Mouse (Mus musculus): Measurements from ENCODE around the gene Clmp. TPM values are rescaled to one million over a fixed set of nuclear protein-coding genes. Genes with fewer than 3 reads are reported as not detected.

Clmp gene
- polyA plus RNA-seq, 1 experiment from 2014 or later = 59.6 TPM

DNA sequence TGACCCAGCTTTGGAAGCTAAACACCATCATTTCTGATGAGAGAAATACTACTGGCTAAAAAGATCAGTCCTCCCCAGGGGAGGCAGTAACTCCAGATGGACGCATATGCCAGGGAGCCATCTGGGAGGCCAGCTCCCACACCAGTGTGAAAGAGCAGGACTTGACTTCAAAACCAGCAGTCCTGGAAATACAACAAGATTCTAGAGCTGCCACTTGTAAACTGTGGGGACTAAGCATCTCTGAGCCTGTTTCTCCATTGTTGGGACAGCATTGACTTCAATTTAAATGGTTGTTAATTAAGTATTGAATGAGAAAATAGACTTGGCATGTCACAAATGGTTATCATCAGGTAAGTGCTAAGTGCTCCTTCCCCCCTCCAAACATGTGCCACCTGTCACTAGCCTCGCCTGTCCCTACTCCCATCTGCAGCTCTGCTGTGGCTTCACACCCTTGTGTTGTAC is 37.6 kb downstream of the Clmp start:
- H3K36me3 ChIP-seq = no peaks in the 10 kb centered on the region
- no peak overlapping the region for H3K4me2 ChIP-seq (replicated peaks)
- no peak for ATAC-seq (ENCODE audit: low FRiP score)
- no peaks in the 10 kb centered on the region for H3K27me3 ChIP-seq
- WGBS = 69% methylated on average over 2 of the region's 2 CpGs
- no peak overlapping the region for H3K4me3 ChIP-seq
- H3K27ac ChIP-seq = no peak overlapping the region
- H3K9me3 ChIP-seq (replicated peaks) = no peaks in the 10 kb centered on the region
- H3K4me1 ChIP-seq = peaks cover 20% of the 10 kb centered on the region
- no peak overlapping the region for H3K9ac ChIP-seq

DNA sequence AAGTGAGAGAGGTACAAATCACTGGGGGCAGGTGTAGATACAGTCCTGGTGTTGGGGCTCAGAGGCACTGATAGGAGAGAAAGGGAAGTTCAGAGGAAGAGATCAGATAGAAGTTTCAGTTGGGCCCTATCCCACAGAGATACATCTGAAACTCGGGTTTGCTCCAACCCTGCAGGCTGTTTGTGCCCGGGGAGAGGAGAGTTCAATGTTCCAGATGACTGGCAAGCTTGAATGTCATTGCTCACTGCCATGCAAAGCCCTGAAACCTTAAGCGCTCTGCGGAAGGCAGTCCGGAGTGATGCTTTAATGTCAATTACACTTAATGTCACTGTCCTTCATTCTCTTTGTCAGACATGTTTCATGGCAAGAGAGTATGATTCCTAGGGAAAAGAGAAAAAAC is 39.2 kb downstream of the Clmp start:
- Histone ChIP-seq H3K27ac (0 out of 2 replicates have a peak overlapping the region, but pooled peaks have one; percentile 40), H3K4me1 (peaks cover 20% of the 10 kb centered on the region), H3K4me2 (replicated peaks) (no peak overlapping the region), H3K36me3 (no peaks in the 10 kb centered on the region), H3K4me3 (no peak overlapping the region), H3K9ac (no peak overlapping the region), H3K9me3 (replicated peaks) (no peaks in the 10 kb centered on the region), H3K27me3 (no peaks in the 10 kb centered on the region)
- no peak for ATAC-seq (ENCODE audit: low FRiP score)
- WGBS = 45% methylated on average over 5 of the region's 5 CpGs

DNA sequence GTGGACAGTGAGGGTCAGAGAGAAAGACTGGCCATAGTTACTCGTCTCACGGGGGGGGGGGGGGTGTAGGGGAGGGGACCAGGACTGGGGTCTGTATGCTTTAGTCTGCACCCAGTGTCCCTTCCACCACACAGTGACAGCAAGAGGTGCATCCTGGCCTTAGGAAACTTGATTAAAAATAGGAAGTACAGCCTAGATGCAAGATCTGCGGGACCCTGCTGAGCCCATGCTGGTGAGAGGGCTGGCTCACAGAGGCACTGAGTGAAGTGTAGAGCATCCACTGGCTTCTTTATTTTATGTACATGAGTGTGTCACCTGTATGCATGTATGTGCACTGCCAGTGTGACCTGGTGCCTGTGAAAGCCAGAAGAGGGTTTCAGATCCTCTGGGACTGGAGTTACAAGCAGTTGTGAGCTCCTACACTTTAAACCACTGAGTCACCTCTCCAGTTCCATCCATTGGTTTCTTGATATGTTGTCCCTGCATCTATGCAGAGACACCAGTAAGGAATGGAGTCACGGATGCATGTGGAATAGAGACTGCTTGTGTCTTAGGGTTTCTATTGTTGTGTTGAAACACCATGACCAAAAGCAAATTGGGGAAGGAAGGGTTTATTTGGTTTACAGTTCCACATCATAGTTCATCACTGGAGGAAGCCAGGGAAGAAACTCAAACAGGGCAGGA is 41.5 kb downstream of the Clmp start:
- no peaks in the 10 kb centered on the region for H3K9me3 ChIP-seq (replicated peaks)
- H3K36me3 ChIP-seq = no peaks in the 10 kb centered on the region
- no peak overlapping the region for H3K4me3 ChIP-seq
- H3K27me3 ChIP-seq = no peaks in the 10 kb centered on the region
- WGBS = 74% methylated on average over 4 of the region's 4 CpGs
- H3K27ac ChIP-seq = no peak overlapping the region
- no peak overlapping the region for H3K4me2 ChIP-seq (replicated peaks)
- ATAC-seq (ENCODE audit: low FRiP score) = no peak
- H3K9ac ChIP-seq = no peak overlapping the region
- H3K4me1 ChIP-seq = peaks cover 27% of the 10 kb centered on the region

DNA sequence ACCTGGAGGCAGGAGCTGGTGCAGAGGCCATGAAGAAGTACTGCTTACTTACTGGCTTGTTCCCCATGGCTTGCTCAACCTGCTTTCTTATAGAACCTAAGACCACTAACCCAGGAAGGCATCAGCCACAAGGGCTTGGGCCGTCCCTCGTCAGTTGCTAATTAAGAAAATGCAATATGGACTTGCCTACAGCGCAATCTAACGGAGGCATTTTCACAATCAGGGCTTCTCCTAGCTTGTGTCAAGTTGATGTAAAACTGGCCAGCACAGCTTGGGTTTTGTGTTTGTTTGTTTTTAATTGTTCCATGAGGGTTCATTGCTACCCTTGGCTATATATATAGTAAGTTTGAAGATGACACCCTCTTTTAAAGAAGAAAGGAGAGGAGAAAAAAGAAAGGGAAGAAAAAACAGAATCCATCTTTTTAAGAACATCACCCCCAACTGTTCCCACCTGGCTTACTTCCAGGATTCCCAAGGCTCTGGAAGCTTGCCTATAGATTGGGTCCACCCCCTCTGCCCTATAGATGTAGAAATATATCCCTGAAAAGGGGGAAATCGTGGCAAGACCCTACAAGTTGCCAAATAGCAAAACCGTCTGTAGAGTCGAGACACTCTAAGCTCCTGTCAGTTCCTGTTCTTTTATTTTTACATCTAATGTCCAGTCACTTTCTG is 42.2 kb downstream of the Clmp start:
- peaks cover 28% of the 10 kb centered on the region for H3K4me1 ChIP-seq
- H3K4me2 ChIP-seq (replicated peaks) = no peak overlapping the region
- H3K9me3 ChIP-seq (replicated peaks) = no peaks in the 10 kb centered on the region
- no peaks in the 10 kb centered on the region for H3K36me3 ChIP-seq
- no peaks in the 10 kb centered on the region for H3K27me3 ChIP-seq
- WGBS = 87% methylated on average over 7 of the region's 7 CpGs
- no peak overlapping the region for H3K27ac ChIP-seq
- ATAC-seq (ENCODE audit: low FRiP score) = no peak
- H3K9ac ChIP-seq = no peak overlapping the region
- H3K4me3 ChIP-seq = no peak overlapping the region

DNA sequence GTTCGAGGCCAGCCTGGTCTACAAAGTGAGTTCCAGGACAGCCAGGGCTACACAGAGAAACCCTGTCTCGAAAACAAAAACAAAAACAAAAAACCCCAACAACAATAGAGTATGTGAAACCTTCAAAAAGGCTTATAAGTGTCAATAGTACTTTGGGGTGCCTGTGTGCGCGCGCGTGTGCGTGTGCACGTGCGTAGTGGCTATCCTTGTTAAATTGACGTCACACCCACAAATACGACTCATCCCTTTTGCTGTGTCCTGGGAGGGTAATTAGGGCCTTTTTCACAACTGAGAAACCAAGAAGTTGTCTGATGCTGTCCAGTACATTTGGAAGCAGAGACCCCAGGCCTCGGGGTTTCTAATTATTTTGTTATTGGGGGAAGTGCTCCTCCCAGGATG is 44.5 kb downstream of the Clmp start:
- H3K36me3 ChIP-seq = no peaks in the 10 kb centered on the region
- WGBS = 64% methylated on average over 12 of the region's 12 CpGs
- no peaks in the 10 kb centered on the region for H3K27me3 ChIP-seq
- H3K27ac ChIP-seq = peak overlapping the region; percentile 94
- peak overlapping the region; percentile 63 for H3K9ac ChIP-seq
- peak overlapping the region; percentile 38 for H3K4me3 ChIP-seq
- peak; percentile 51; the same call in 1 of the 2 replicates for ATAC-seq (ENCODE audit: low FRiP score)
- H3K4me2 ChIP-seq (replicated peaks) = peak overlapping the region; percentile 67
- H3K4me1 ChIP-seq = peaks cover 22% of the 10 kb centered on the region
- H3K9me3 ChIP-seq (replicated peaks) = no peaks in the 10 kb centered on the region

DNA sequence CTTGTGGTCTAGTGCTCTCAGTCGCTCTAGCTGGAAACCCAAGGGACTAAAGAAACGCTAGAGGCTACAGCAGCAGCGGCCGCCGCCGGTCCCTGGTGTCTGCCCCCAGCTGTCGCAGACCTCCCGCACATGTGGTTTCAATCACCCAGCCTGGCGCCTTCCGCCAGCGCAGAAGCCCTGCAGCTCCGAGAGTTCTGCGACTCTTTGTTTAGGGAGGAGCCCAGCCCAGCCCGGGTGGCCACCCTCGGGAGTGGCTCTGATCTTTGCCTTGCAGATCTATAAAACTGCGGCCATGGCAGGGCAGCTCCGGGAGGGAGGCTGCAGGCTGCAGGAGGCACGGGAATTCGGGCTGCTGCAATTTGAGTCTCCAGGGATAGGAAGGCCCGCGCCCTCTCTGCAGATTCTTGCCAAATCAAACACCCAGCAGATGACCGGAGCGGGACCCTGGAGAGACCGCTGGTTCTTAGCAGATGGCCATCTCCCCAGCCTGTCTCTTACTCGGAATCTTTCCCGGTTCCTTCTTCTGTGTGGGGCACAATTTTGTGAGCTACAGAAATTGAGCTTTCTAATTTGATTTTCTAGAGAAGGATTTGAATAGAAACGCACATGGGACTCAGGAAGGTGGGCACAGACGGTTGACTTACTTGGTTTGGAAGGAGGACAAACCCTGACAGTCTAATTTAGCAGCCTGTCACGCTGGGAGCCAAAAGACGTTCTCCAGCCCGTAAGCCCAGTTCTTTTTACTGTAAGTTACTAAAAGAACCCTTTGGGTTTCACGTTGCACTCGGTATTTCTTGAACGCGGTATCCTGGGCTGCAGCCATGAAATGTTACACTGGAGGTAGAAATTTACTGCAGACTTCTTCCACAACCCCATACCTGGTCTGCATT is 45.2 kb downstream of the Clmp start:
- Histone ChIP-seq H3K27me3 (no peaks in the 10 kb centered on the region), H3K4me2 (replicated peaks) (peak overlapping the region; percentile 67), H3K9me3 (replicated peaks) (no peaks in the 10 kb centered on the region), H3K4me1 (peaks cover 22% of the 10 kb centered on the region), H3K9ac (peak overlapping the region; percentile 63), H3K27ac (peak overlapping the region; percentile 94), H3K36me3 (no peaks in the 10 kb centered on the region), H3K4me3 (peak overlapping the region; percentile 38)
- ATAC-seq (ENCODE audit: low FRiP score) = peak; percentile 84
- under 1% methylated on average over 35 of the region's 35 CpGs for WGBS

DNA sequence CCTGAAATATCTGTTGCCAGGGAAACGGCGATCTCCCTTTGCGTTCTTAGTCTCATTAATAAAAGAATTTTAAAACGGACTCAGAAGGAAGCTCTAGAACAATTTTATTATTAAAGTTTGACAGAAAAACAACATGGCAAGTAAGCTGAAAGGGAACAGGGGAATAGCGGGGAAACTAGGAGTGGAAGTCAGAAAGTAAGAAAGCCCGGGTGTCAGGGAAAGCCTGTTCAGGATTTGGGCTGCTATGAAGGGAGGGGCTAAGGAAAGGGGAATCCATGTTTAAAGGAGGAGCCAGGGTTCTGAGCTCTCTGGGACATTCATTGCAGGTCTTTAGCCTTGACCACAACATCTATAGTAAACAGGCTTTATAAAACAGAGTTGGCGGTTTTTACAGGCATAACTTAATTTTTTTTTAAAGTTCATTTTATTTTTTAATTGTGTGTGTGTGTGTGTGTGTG is 45.9 kb downstream of the Clmp start:
- no peaks in the 10 kb centered on the region for H3K27me3 ChIP-seq
- H3K4me2 ChIP-seq (replicated peaks) = peak overlapping the region; percentile 67
- H3K4me1 ChIP-seq = peaks cover 22% of the 10 kb centered on the region
- ATAC-seq (ENCODE audit: low FRiP score) = 0 out of 2 replicates have a peak, but pooled peaks have one; percentile 42
- no peaks in the 10 kb centered on the region for H3K36me3 ChIP-seq
- WGBS = 11% methylated on average over 7 of the region's 7 CpGs
- 0 out of 2 replicates have a peak overlapping the region, but pooled peaks have one; percentile 63 for H3K9ac ChIP-seq
- peak overlapping the region; percentile 94 for H3K27ac ChIP-seq
- H3K9me3 ChIP-seq (replicated peaks) = no peaks in the 10 kb centered on the region
- H3K4me3 ChIP-seq = peak overlapping the region; percentile 38

DNA sequence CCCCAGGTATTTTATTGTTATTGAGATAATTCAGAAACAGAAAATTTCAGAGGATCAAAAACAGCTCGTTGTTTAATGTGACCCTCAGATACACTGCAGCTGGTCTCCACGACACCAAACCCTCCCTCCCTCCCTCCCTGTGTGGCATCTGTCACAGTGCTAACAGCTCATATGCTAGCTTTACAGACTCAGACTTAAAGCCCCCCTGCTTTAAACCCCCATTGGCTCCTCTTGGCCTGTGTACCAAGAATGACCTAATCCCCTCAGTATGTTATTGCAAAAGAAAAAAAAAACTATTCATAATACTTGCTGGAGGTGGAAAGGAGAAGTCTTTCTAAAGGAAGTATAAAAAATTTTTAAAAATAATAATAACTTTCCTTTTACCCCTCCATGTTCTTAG is 46.5 kb downstream of the Clmp start:
- Histone ChIP-seq H3K9ac (no peak overlapping the region), H3K27me3 (no peaks in the 10 kb centered on the region), H3K9me3 (replicated peaks) (no peaks in the 10 kb centered on the region), H3K4me3 (no peak overlapping the region), H3K27ac (peak overlapping the region; percentile 94; the same call in 1 of the 2 replicates), H3K36me3 (no peaks in the 10 kb centered on the region), H3K4me1 (peaks cover 22% of the 10 kb centered on the region), H3K4me2 (replicated peaks) (no peak overlapping the region)
- ATAC-seq (ENCODE audit: low FRiP score) = 0 out of 2 replicates have a peak, but pooled peaks have one; percentile 44
- WGBS = 25% methylated on average over 2 of the region's 2 CpGs

DNA sequence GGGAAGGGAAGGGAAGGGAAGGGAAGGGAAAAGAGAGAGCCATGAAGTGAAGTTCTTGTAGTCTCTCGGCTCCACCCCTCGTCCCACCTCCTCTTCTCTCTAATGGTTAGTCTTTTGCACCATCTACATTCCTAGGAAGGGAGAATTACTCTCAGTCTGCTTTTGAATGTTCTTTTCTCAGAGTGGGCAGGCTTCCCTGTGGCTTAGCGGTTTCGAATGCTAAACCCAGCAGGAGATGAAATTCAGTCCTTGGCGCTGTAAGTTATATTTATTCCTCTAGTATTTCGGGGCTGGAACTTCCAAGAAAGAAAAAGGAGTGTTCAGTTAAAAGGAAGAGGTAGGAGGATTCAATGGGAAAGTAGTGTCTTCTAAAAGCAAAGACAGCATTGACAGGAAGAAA is 51.4 kb downstream of the Clmp start:
- WGBS = 78% methylated on average over 6 of the region's 6 CpGs
- no peak for ATAC-seq (ENCODE audit: low FRiP score)
- H3K27me3 ChIP-seq = no peaks in the 10 kb centered on the region
- no peaks in the 10 kb centered on the region for H3K36me3 ChIP-seq
- no peak overlapping the region for H3K4me2 ChIP-seq (replicated peaks)
- peaks cover 5% of the 10 kb centered on the region; the same call in 1 of the 2 replicates for H3K4me1 ChIP-seq
- H3K9ac ChIP-seq = no peak overlapping the region
- H3K4me3 ChIP-seq = no peak overlapping the region
- no peak overlapping the region for H3K27ac ChIP-seq
- no peaks in the 10 kb centered on the region for H3K9me3 ChIP-seq (replicated peaks)

DNA sequence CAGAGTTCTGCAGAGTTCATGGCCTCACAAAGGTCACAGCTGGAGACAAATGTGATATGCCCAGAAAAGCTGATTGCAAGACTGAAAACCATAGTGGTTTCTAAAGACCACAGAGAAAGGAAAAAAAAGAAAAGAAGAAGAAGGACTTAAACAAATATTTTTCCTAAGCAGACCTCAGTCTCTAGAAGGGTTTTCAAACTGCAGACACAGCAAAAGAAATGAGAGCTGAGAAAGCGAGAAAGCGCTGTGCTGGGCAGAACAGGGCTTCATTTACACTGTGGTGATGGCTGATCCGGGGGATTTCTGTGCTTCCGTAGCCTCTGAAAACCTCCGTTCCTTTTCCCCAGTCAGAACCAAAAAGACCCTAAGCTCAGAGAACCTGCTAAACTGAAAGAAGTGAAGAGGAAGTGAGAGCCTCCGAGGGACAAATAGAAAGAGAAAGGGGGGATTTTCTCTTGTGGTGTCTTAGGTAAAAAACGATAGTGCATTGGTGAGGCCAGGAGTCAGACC is 57.8 kb downstream of the Clmp start:
- H3K36me3 ChIP-seq = no peaks in the 10 kb centered on the region
- peak overlapping the region; percentile 25; the same call in 1 of the 2 replicates for H3K27ac ChIP-seq
- H3K4me1 ChIP-seq = peaks cover 11% of the 10 kb centered on the region; the same call in 1 of the 2 replicates
- H3K4me3 ChIP-seq = no peak overlapping the region
- no peaks in the 10 kb centered on the region for H3K27me3 ChIP-seq
- WGBS = 46% methylated on average over 7 of the region's 7 CpGs
- no peak overlapping the region for H3K9ac ChIP-seq
- no peak for ATAC-seq (ENCODE audit: low FRiP score)
- H3K9me3 ChIP-seq (replicated peaks) = no peaks in the 10 kb centered on the region
- H3K4me2 ChIP-seq (replicated peaks) = no peak overlapping the region

DNA sequence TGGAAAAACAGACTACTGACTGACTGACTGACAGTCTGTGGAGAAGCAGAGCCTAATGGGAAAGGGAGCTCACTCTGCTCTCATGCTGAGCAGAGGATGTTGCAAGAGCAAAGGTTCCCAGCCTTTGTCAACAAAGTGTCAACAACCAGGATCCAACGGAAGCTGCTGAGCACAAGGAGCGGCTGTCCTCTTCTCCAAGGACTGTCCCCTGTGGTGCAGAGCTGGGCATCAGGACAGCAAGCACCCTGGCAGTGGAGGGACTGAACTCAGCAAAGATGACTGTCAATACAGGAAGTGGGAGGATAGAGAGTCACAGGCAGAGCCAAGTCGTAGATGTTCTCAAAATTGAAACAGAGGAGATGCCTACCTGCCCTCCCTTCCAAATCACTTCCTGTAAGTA is 58.5 kb downstream of the Clmp start:
- H3K4me1 ChIP-seq = peaks cover 13% of the 10 kb centered on the region
- H3K27me3 ChIP-seq = no peaks in the 10 kb centered on the region
- WGBS = 47% methylated on average over 3 of the region's 3 CpGs
- H3K9ac ChIP-seq = no peak overlapping the region
- H3K27ac ChIP-seq = 0 out of 2 replicates have a peak overlapping the region, but pooled peaks have one; percentile 25
- no peak overlapping the region for H3K4me3 ChIP-seq
- no peaks in the 10 kb centered on the region for H3K9me3 ChIP-seq (replicated peaks)
- no peak overlapping the region for H3K4me2 ChIP-seq (replicated peaks)
- no peak for ATAC-seq (ENCODE audit: low FRiP score)
- no peaks in the 10 kb centered on the region for H3K36me3 ChIP-seq

DNA sequence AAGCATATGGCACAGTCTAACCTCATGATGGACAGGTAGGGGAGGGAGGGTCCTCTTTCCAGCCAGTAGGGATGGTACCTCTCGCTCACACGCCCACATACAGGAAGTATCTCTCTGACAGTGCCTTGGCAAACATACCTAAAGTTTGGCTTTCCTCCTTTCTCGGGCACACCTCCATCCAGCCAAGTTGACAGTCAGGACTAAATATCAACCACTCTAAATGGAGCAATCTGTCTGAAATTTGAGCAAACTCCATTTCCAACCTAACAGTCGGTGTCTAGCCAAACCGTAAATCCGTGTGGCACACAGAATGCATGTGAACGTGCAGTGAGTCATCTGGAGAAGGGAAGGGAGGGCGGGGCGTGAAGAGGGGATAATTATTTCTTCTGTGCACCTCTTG is 61.0 kb downstream of the Clmp start:
- 86% methylated on average over 9 of the region's 9 CpGs for WGBS
- no peaks in the 10 kb centered on the region for H3K36me3 ChIP-seq
- H3K9ac ChIP-seq = no peak overlapping the region
- no peak overlapping the region for H3K4me2 ChIP-seq (replicated peaks)
- no peaks in the 10 kb centered on the region for H3K9me3 ChIP-seq (replicated peaks)
- no peak overlapping the region for H3K4me3 ChIP-seq
- peaks cover 16% of the 10 kb centered on the region for H3K4me1 ChIP-seq
- no peak overlapping the region for H3K27ac ChIP-seq
- H3K27me3 ChIP-seq = no peaks in the 10 kb centered on the region
- ATAC-seq (ENCODE audit: low FRiP score) = no peak
